Mouse (Mus musculus) embryonic stem cell, embryonic (primary cell): ENCODE results near the gene Mfsd4a.

Experiments used
- CTCF ChIA-PET, 4 experiments: fragments of 300-600 bp in 2 of 4; fragments of 350-600 bp in 2 of 4; sonication (Branson Sonifier 250); formaldehyde crosslinking; loops; one replicate each; lab custom pipeline; 2022; ENCODE audit warnings: inconsistent platforms in 2 of 4; lab: Charles Lee
- POLR2A ChIA-PET, 4 experiments: fragments of 300-600 bp in 2 of 4; fragments of 350-600 bp in 2 of 4; sonication (Branson Sonifier 250); formaldehyde crosslinking; loops; one replicate each; lab custom pipeline; 2022; ENCODE audit warnings: antibody characterized with exemption in 4 of 4, inconsistent platforms in 1 of 4; lab: Charles Lee

Mfsd4a gene

DNA sequence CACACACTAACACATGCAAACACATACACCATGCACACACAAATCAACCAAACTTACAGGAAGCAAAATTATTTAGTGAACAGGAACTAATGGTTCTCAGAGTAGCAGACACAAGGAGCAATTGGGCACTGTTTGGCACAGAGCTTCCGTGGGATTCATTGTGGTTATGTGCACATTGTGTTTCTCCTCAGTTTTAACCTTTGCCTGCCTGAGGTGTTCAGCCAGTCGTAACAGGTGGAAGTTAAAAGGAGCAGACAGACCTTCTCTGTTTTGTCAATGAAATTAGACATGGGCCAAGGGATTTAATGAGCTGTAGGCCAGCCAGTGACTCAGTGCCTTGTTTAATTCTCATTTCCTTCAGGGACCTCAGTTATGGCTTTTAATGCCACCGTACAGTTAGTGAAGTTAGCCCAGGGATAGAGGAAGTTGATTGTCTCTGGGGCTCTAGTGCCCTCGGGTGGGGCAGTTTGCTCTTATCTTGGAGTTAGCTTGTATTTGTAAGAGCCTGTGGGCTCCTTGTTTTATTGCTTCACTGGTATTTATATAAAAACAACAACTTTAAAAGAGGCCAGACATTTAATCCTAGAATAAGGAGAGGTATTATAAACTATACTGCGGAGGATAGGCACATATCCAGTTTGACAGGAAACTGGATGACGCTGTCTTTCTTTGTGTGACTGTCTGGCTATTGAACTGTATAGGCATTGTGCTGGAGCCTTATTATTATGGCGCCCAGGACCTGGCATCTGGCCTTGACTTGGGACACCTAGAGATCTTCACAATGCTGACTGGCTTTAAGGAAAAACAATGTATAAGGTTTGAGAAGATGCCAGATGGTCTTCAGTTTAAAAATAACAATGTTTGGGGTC is 17.6 kb upstream of the Mfsd4a start:
- POLR2A ChIA-PET: interaction anchor here in 1 of 4 experiments (0.5 kb wide), 1 partner anchor 26 kb away, joined by 6 read pairs; no protein-coding TSS in a partner anchor
- CTCF ChIA-PET: interaction anchor here in 1 of 4 experiments (1.2 kb wide), 1 partner anchor 40 kb away, joined by 3 read pairs; no protein-coding TSS in a partner anchor

- ChIA-PET CTCF (no interaction called here), POLR2A (interaction anchor here in 1 of 4 experiments (1.0 to 2.2 kb wide), 3 partner anchors 9 to 16 kb away, joined by 4 to 6 read pairs (median 4); partner anchors contain the start of gene Mfsd4a)
Measured at GRCm38 (mm10) chr1:132078413-132078812, 10.6 kb upstream of the Mfsd4a start.

DNA sequence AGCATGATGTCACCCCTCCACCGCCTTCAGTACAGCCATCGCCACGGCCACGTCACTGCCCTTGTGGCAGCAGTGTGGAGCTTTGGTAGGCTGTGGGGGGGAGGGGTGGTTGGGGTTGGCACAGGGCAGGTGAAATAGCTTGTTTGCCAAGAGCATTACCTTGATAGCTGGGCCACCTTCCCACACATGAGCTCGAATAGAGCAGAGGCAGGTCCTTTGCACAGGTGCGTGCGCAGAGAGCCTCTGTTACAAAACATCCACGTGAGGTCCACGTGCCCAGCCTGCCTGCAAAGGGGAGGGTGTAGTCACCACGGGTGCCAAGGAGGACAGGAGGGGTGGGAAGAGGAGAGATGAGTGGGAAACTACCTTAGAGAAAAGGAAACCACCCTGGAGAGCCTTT is 7.7 kb upstream of the Mfsd4a start:
- ChIA-PET POLR2A (interaction anchor here in 1 of 4 experiments (0.6 kb wide), 1 partner anchor 62 kb away, joined by 3 read pairs; no protein-coding TSS in a partner anchor), CTCF (interaction anchor here in 1 of 4 experiments (0.6 kb wide), 1 partner anchor 104 kb away, joined by 5 read pairs; no protein-coding TSS in a partner anchor)

GRCm38 (mm10) chr1:132070659-132071058 is 2.8 kb upstream of the Mfsd4a start:
- ChIA-PET CTCF (interaction anchor here in 2 of 4 experiments (0.6 to 0.8 kb wide), 2 partner anchors 89 to 262 kb away, joined by 3 to 4 read pairs; no protein-coding TSS in a partner anchor), POLR2A (interaction anchor here in 2 of 4 experiments (0.6 to 1.4 kb wide), 4 partner anchors 12 to 158 kb away, joined by 3 to 4 read pairs (median 3); no protein-coding TSS in a partner anchor)

DNA sequence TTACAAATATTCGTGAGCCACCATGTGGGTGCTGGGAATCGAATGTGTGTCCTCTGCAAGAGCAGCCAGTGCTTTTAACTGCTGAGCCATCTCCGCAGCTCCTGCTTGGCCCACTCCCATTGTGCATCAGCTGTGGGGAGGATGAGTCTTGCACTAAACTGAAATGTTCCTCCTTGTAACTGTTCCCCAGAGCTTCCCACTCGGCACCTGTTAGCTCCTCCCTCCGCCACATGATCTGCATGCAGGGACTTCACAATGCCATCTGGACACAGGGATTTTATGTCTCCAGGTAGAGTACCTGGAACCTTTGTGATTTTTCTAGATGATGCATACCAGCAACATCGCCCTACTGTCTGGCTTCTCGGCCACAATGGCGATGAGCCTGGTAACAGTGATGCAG is 1.6 kb upstream of the Mfsd4a start:
- ChIA-PET POLR2A (interaction anchor here in 2 of 4 experiments (0.7 to 1.4 kb wide), 2 partner anchors 10 to 316 kb away, joined by 3 to 4 read pairs; no protein-coding TSS in a partner anchor), CTCF (no interaction called here)

- CTCF ChIA-PET: interaction anchor here in 2 of 4 experiments (0.9 to 1.2 kb wide), 2 partner anchors 16 to 92 kb away, joined by 3 read pairs; no protein-coding TSS in a partner anchor
- POLR2A ChIA-PET: interaction anchor here in 2 of 4 experiments (0.8 to 1.6 kb wide), 4 partner anchors 13 to 58 kb away, joined by 3 to 11 read pairs (median 4); partner anchors contain the start of gene Elk4 (in 1 of the 2)
Measured at GRCm38 (mm10) chr1:132065475-132066172, 2.2 kb downstream of the Mfsd4a start.

DNA sequence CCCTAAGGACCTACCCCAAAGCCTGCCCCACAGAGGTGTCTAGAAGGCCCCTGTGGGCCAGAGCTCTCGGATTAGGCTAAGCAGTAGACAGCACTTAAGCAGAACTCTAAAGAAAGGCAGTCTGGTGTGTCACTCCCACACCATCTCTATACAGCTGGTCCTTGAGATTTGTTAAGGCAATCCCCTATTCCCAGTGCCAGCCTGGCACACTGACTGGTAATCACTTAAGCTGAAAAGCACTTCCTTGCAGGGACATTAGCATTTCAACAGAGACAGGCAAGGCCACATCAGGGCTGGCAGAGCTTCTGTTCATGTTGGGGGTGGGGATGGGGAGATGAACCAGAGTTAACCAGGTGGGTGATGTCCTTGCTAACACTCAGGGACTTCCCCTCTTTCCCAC is 2.9 kb downstream of the Mfsd4a start:
- ChIA-PET POLR2A (interaction anchor here in 3 of 4 experiments (0.6 to 1.6 kb wide), 5 partner anchors 12 to 116 kb away, joined by 3 to 11 read pairs (median 4); partner anchors contain the start of gene Elk4 (in 1 of the 3)), CTCF (interaction anchor here in 2 of 4 experiments (0.6 kb wide), 2 partner anchors 98 to 378 kb away, joined by 3 read pairs; no protein-coding TSS in a partner anchor)

GRCm38 (mm10) chr1:132063096-132063495 is 4.8 kb downstream of the Mfsd4a start:
- POLR2A ChIA-PET: interaction anchor here in 1 of 4 experiments (1.7 kb wide), 1 partner anchor 11 kb away, joined by 4 read pairs; no protein-coding TSS in a partner anchor
- CTCF ChIA-PET: interaction anchor here in 1 of 4 experiments (0.9 kb wide), 1 partner anchor 18 kb away, joined by 3 read pairs; no protein-coding TSS in a partner anchor

- POLR2A ChIA-PET: no interaction called here
- CTCF ChIA-PET: no interaction called here
Measured at GRCm38 (mm10) chr1:132061750-132062541, 5.9 kb downstream of the Mfsd4a start.

GRCm38 (mm10) chr1:132060036-132060769 is 7.7 kb downstream of the Mfsd4a start:
- POLR2A ChIA-PET: interaction anchor here in 1 of 4 experiments (0.6 kb wide), 1 partner anchor 17 kb away, joined by 3 read pairs; no protein-coding TSS in a partner anchor

GRCm38 (mm10) chr1:132058558-132058957 is 9.3 kb downstream of the Mfsd4a start:
- POLR2A ChIA-PET: no interaction called here
- CTCF ChIA-PET: interaction anchor here in 1 of 4 experiments (0.8 kb wide), 1 partner anchor 12 kb away, joined by 3 read pairs; no protein-coding TSS in a partner anchor

More at GRCm38 (mm10) chr1:132060036-132060769, 7.7 kb downstream of the Mfsd4a start:
- CTCF ChIA-PET: interaction anchor here in 1 of 4 experiments (0.6 kb wide), 1 partner anchor 76 kb away, joined by 3 read pairs; no protein-coding TSS in a partner anchor

- CTCF ChIA-PET: interaction anchor here in 1 of 4 experiments (0.6 kb wide), 1 partner anchor 40 kb away, joined by 3 read pairs; no protein-coding TSS in a partner anchor
- POLR2A ChIA-PET: no interaction called here
Measured at GRCm38 (mm10) chr1:132055054-132055664, 12.7 kb downstream of the Mfsd4a start.

DNA sequence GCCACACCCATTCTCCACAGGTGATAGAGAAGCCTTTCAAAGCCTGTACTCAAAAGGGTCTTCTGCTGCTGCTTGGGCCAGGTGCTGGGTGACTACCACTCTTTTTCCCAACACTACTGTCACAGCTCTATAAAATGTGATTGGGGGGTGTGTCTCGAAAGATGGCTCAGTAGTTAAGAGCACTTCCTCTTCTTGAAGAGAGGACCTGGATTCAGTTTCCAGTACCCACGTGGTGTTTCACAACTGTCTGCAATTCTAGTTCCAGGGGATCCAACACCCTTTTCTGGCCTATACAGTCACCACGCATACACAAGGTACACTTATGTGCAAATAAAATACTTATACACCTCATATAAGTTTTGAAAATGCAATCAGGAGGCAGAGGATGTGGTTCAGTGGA is 13.5 kb downstream of the Mfsd4a start:
- CTCF ChIA-PET: interaction anchor here in 2 of 4 experiments (0.6 to 1.9 kb wide), 4 partner anchors 40 to 103 kb away, joined by 3 to 5 read pairs (median 4); no protein-coding TSS in a partner anchor

GRCm38 (mm10) chr1:132051746-132052145 is 16.1 kb downstream of the Mfsd4a start:
- ChIA-PET POLR2A (interaction anchor here in 2 of 4 experiments (1.1 to 1.7 kb wide), 3 partner anchors 12 to 88 kb away, joined by 3 to 4 read pairs (median 3); no protein-coding TSS in a partner anchor), CTCF (interaction anchor here in 2 of 4 experiments (1.1 kb wide), 2 partner anchors 57 to 106 kb away, joined by 3 to 4 read pairs; no protein-coding TSS in a partner anchor)

More for the DNA sequence above, 13.5 kb downstream of the Mfsd4a start:
- POLR2A ChIA-PET: interaction anchor here in 1 of 4 experiments (1.1 kb wide), 1 partner anchor 20 kb away, joined by 3 read pairs; no protein-coding TSS in a partner anchor

- POLR2A ChIA-PET: interaction anchor here in 2 of 4 experiments (0.6 to 1.7 kb wide), 3 partner anchors 10 to 431 kb away, joined by 3 to 4 read pairs (median 3); partner anchors contain the start of genes Elk4 (in 1 of the 2) and Rbbp5 (in 1 of the 2)
Measured at GRCm38 (mm10) chr1:132046143-132046735, 21.6 kb downstream of the Mfsd4a start.

More at GRCm38 (mm10) chr1:132046143-132046735, 21.6 kb downstream of the Mfsd4a start:
- CTCF ChIA-PET: interaction anchor here (0.6 to 3.1 kb wide), 25 partner anchors 12 to 394 kb away, joined by 3 to 12 read pairs (median 3); no protein-coding TSS in a partner anchor
